Comparison of ENCODE assay signal across 7 mouse cellular contexts in genomic region chr11:69087597-69087996, GRCm38 (mm10). TPM values are rescaled to one million over a fixed set of nuclear protein-coding genes. Genes with fewer than 3 reads are reported as not detected.
DNase-seq lines count a peak whose midpoint lies in the region; ATAC-seq and TF ChIP-seq lines count a peak whose summit lies in the region.

No protein-coding gene starts in this region.

- WGBS in lung, postnatal 0 days = 76% methylated on average over 2 of the region's 2 CpGs
- 67% methylated on average over 2 of the region's 2 CpGs for WGBS in forebrain, embryonic 15.5 days
- 64% methylated on average over 2 of the region's 2 CpGs for WGBS in limb, embryonic 13.5 days
- 61% methylated on average over 2 of the region's 2 CpGs for WGBS in stomach, embryonic 16.5 days

- no peak for TF ChIP-seq CTCF in lung, postnatal 0 days (IDR thresholded peaks at IDR 0.05)

- H3K27ac ChIP-seq in lung, postnatal 0 days (ENCODE audit: low read length) = no peak overlapping the region; the same call in 1 of the 2 replicates
- H3K27ac ChIP-seq in forebrain, embryonic 15.5 days (replicated peaks) = peak overlapping the region; percentile 94
- peak overlapping the region; percentile 67; the same call in 1 of the 2 replicates for H3K27ac ChIP-seq in limb, embryonic 13.5 days
- peak overlapping the region; percentile 95 for H3K27ac ChIP-seq in stomach, embryonic 16.5 days (ENCODE audit: low read length)

- H3K4me3 ChIP-seq in lung, postnatal 0 days (ENCODE audit: low read depth, low read length) = no peak overlapping the region
- H3K4me3 ChIP-seq in forebrain, embryonic 15.5 days = no peak overlapping the region; the same call in 1 of the 2 replicates
- peak overlapping the region; percentile 95; the same call in 1 of the 2 replicates for H3K4me3 ChIP-seq in limb, embryonic 13.5 days
- no peak overlapping the region for H3K4me3 ChIP-seq in stomach, embryonic 16.5 days (replicated peaks; ENCODE audit: low read length)

- H3K9ac ChIP-seq in lung, postnatal 0 days (replicated peaks; ENCODE audit: low read depth) = no peak overlapping the region
- peak overlapping the region; percentile 100; the same call in 1 of the 2 replicates for H3K9ac ChIP-seq in forebrain, embryonic 15.5 days (replicated peaks)
- peak overlapping the region; percentile 100; the same call in 1 of the 2 replicates for H3K9ac ChIP-seq in limb, embryonic 13.5 days
- H3K9ac ChIP-seq in stomach, embryonic 16.5 days (ENCODE audit: low read length) = no peak overlapping the region

- DNase-seq in lung, postnatal 0 days (ENCODE audit: low spot score) = no peak
- DNase-seq in lung, postnatal 25 days (ENCODE audit: low spot score) = no peak
- no peak for DNase-seq in adrenal gland, postnatal 36 days

- peak overlapping the region; percentile 91; the same call in 1 of the 2 replicates for H3K4me2 ChIP-seq in lung, postnatal 0 days (replicated peaks; ENCODE audit: low read depth, low read length)
- no peak overlapping the region; the same call in 1 of the 2 replicates for H3K4me2 ChIP-seq in forebrain, embryonic 15.5 days (replicated peaks)
- peak overlapping the region; percentile 97 for H3K4me2 ChIP-seq in limb, embryonic 13.5 days (replicated peaks)
- no peak overlapping the region; the same call in 1 of the 2 replicates for H3K4me2 ChIP-seq in stomach, embryonic 16.5 days (ENCODE audit: low read depth, low read length)

- peaks cover 10% of the 10 kb centered on the region for H3K4me1 ChIP-seq in lung, postnatal 0 days (ENCODE audit: insufficient read depth, low read depth, low read length)
- H3K4me1 ChIP-seq in forebrain, embryonic 15.5 days = peaks cover 31% of the 10 kb centered on the region
- H3K4me1 ChIP-seq in limb, embryonic 13.5 days = peaks cover 34% of the 10 kb centered on the region
- peaks cover 27% of the 10 kb centered on the region for H3K4me1 ChIP-seq in stomach, embryonic 16.5 days (ENCODE audit: control insufficient read depth, insufficient read depth, low read length)

- ATAC-seq in lung, postnatal 0 days = no peak
- no peak for ATAC-seq in forebrain, embryonic 15.5 days (replicated peaks)
- ATAC-seq in limb, embryonic 13.5 days (ENCODE audit: low FRiP score, low read depth) = no peak
- no peak for ATAC-seq in stomach, embryonic 16.5 days (ENCODE audit: insufficient read depth, low FRiP score)
- no peak for ATAC-seq in megakaryocyte-erythroid progenitor cell, adult 5-6 weeks (replicated peaks; ENCODE audit: low FRiP score, low TSS enrichment, poor library complexity, severe bottlenecking)

- TF ChIP-seq EP300 in lung, postnatal 0 days (IDR thresholded peaks at IDR 0.05) = no peak

- 0 out of 2 replicates have a peak, but pooled peaks cover 4% of the 10 kb centered on the region for H3K36me3 ChIP-seq in lung, postnatal 0 days (ENCODE audit: insufficient read depth, low read length)
- H3K36me3 ChIP-seq in forebrain, embryonic 15.5 days = peaks cover 10% of the 10 kb centered on the region; the same call in 1 of the 2 replicates
- peaks cover 30% of the 10 kb centered on the region for H3K36me3 ChIP-seq in limb, embryonic 13.5 days
- H3K36me3 ChIP-seq in stomach, embryonic 16.5 days (ENCODE audit: control insufficient read depth, insufficient read depth, low read length) = peaks cover 2% of the 10 kb centered on the region; the same call in 1 of the 2 replicates

- H3K9me3 ChIP-seq in lung, postnatal 0 days (ENCODE audit: low read length) = no peaks in the 10 kb centered on the region
- no peaks in the 10 kb centered on the region for H3K9me3 ChIP-seq in forebrain, embryonic 15.5 days
- H3K9me3 ChIP-seq in limb, embryonic 13.5 days = no peaks in the 10 kb centered on the region
- H3K9me3 ChIP-seq in stomach, embryonic 16.5 days (replicated peaks; ENCODE audit: control insufficient read depth, low read length) = no peaks in the 10 kb centered on the region

- no peaks in the 10 kb centered on the region for H3K27me3 ChIP-seq in lung, postnatal 0 days (replicated peaks; ENCODE audit: insufficient read depth, low read length)
- no peaks in the 10 kb centered on the region for H3K27me3 ChIP-seq in forebrain, embryonic 15.5 days
- no peaks in the 10 kb centered on the region for H3K27me3 ChIP-seq in limb, embryonic 13.5 days
- no peaks in the 10 kb centered on the region for H3K27me3 ChIP-seq in stomach, embryonic 16.5 days (ENCODE audit: control insufficient read depth, insufficient read depth, low read length)

RNA-seq across cellular contexts. Expression of gene Vamp2, which starts 0.7 kb away (rescaled TPM):
- 45.0 and 50.6 TPM in 2 replicates for polyA plus RNA-seq in lung, postnatal 0 days (2015; fragmentation: Nextera tagmentation; extraction: Ambion mirVana)
- polyA plus RNA-seq in forebrain, embryonic 15.5 days (2015; fragmentation: Nextera tagmentation; extraction: Ambion mirVana) = 179 and 188 TPM in 2 replicates
- polyA plus RNA-seq in limb, embryonic 13.5 days (2015; fragmentation: Nextera tagmentation; extraction: Ambion mirVana) = 82.8 and 88.6 TPM in 2 replicates
- polyA plus RNA-seq in stomach, embryonic 16.5 days (2015; fragmentation: Nextera tagmentation; extraction: Ambion mirVana) = 79.9 and 88.5 TPM in 2 replicates
- total RNA-seq in megakaryocyte-erythroid progenitor cell, adult 5-6 weeks (2014; fragmentation: Nextera tagmentation) = 46.7 and 60.3 TPM in 2 replicates
- total RNA-seq in megakaryocyte-erythroid progenitor cell, adult 5-6 weeks (2017) = 7.5 and 15.7 TPM in 2 replicates
- 100 to 1,000 TPM; 116 to 130 TPM for total RNA-seq in adrenal gland, postnatal 36 days (2021)

RNA-seq across cellular contexts. Expression of gene Per1, which starts 7.4 kb away (rescaled TPM):
- 16.6 and 30.0 TPM in 2 replicates for polyA plus RNA-seq in lung, postnatal 0 days (2015; fragmentation: Nextera tagmentation; extraction: Ambion mirVana)
- polyA plus RNA-seq in forebrain, embryonic 15.5 days (2015; fragmentation: Nextera tagmentation; extraction: Ambion mirVana) = 7.6 and 8.2 TPM in 2 replicates
- polyA plus RNA-seq in limb, embryonic 13.5 days (2015; fragmentation: Nextera tagmentation; extraction: Ambion mirVana) = 9.3 and 12.0 TPM in 2 replicates
- polyA plus RNA-seq in stomach, embryonic 16.5 days (2015; fragmentation: Nextera tagmentation; extraction: Ambion mirVana) = 21.8 and 22.3 TPM in 2 replicates
- 11.3 and 17.6 TPM in 2 replicates for total RNA-seq in megakaryocyte-erythroid progenitor cell, adult 5-6 weeks (2014; fragmentation: Nextera tagmentation)
- 4.7 and 12.5 TPM in 2 replicates for total RNA-seq in megakaryocyte-erythroid progenitor cell, adult 5-6 weeks (2017)
- 100 to 1,000 TPM; 112 to 153 TPM for total RNA-seq in adrenal gland, postnatal 36 days (2021)

RNA-seq across cellular contexts. Expression of gene Tmem107, which starts 17.0 kb away (rescaled TPM):
- 62.9 and 70.0 TPM in 2 replicates for polyA plus RNA-seq in lung, postnatal 0 days (2015; fragmentation: Nextera tagmentation; extraction: Ambion mirVana)
- polyA plus RNA-seq in forebrain, embryonic 15.5 days (2015; fragmentation: Nextera tagmentation; extraction: Ambion mirVana) = 47.6 and 50.5 TPM in 2 replicates
- 46.4 and 52.0 TPM in 2 replicates for polyA plus RNA-seq in limb, embryonic 13.5 days (2015; fragmentation: Nextera tagmentation; extraction: Ambion mirVana)
- polyA plus RNA-seq in stomach, embryonic 16.5 days (2015; fragmentation: Nextera tagmentation; extraction: Ambion mirVana) = 58.2 and 62.1 TPM in 2 replicates
- total RNA-seq in megakaryocyte-erythroid progenitor cell, adult 5-6 weeks (2014; fragmentation: Nextera tagmentation) = 33.8 and 51.0 TPM in 2 replicates
- total RNA-seq in megakaryocyte-erythroid progenitor cell, adult 5-6 weeks (2017) = 16.2 and 33.4 TPM in 2 replicates
- total RNA-seq in adrenal gland, postnatal 36 days (2021) = 10 to 100 TPM; 13.5 to 17.5 TPM

RNA-seq across cellular contexts. Expression of gene Borcs6, which starts 28.1 kb away (rescaled TPM):
- 20.1 and 21.9 TPM in 2 replicates for polyA plus RNA-seq in lung, postnatal 0 days (2015; fragmentation: Nextera tagmentation; extraction: Ambion mirVana)
- 12.8 and 15.4 TPM in 2 replicates for polyA plus RNA-seq in forebrain, embryonic 15.5 days (2015; fragmentation: Nextera tagmentation; extraction: Ambion mirVana)
- polyA plus RNA-seq in limb, embryonic 13.5 days (2015; fragmentation: Nextera tagmentation; extraction: Ambion mirVana) = 9.5 and 9.6 TPM in 2 replicates
- polyA plus RNA-seq in stomach, embryonic 16.5 days (2015; fragmentation: Nextera tagmentation; extraction: Ambion mirVana) = 7.2 and 7.8 TPM in 2 replicates
- 0.46 and 7.0 TPM in 2 replicates for total RNA-seq in megakaryocyte-erythroid progenitor cell, adult 5-6 weeks (2014; fragmentation: Nextera tagmentation)
- 3.5 TPM in 2 replicates for total RNA-seq in megakaryocyte-erythroid progenitor cell, adult 5-6 weeks (2017)
- total RNA-seq in adrenal gland, postnatal 36 days (2021) = 10 to 100 TPM; 26.4 to 30.4 TPM

RNA-seq across cellular contexts. Expression of gene Hes7, which starts 32.6 kb away (rescaled TPM):
- polyA plus RNA-seq in lung, postnatal 0 days (2015; fragmentation: Nextera tagmentation; extraction: Ambion mirVana) = 0.38 and 0.49 TPM in 2 replicates
- 0.42 and 0.46 TPM in 2 replicates for polyA plus RNA-seq in forebrain, embryonic 15.5 days (2015; fragmentation: Nextera tagmentation; extraction: Ambion mirVana)
- 0.74 and 1.2 TPM in 2 replicates for polyA plus RNA-seq in limb, embryonic 13.5 days (2015; fragmentation: Nextera tagmentation; extraction: Ambion mirVana)
- polyA plus RNA-seq in stomach, embryonic 16.5 days (2015; fragmentation: Nextera tagmentation; extraction: Ambion mirVana) = 0.40 and 0.69 TPM in 2 replicates
- total RNA-seq in megakaryocyte-erythroid progenitor cell, adult 5-6 weeks (2014; fragmentation: Nextera tagmentation) = not detected in 2 replicates
- total RNA-seq in megakaryocyte-erythroid progenitor cell, adult 5-6 weeks (2017) = not detected in 2 replicates
- total RNA-seq in adrenal gland, postnatal 36 days (2021) = under 1 TPM; 0.17 to 0.26 TPM

Comparison
In these comparisons a context has a peak if more than half of its experiments do, and no peak if none do; other contexts are left out.
1. H3K4me2 ChIP-seq: peak in lung, postnatal 0 days (single experiment) and limb, embryonic 13.5 days (single experiment); none in forebrain, embryonic 15.5 days (single experiment) and stomach, embryonic 16.5 days (single experiment).
2. H3K9ac ChIP-seq: peak in forebrain, embryonic 15.5 days (single experiment) and limb, embryonic 13.5 days (single experiment); none in lung, postnatal 0 days (single experiment) and stomach, embryonic 16.5 days (single experiment).